Mouse (Mus musculus) ES-Bruce4 (cell line): ENCODE measurements around the gene Uaca. TPM values are rescaled to one million over a fixed set of nuclear protein-coding genes. Genes with fewer than 3 reads are reported as not detected.
A peak's percentile ranks its signal among the peaks of the same experiment; 100 is the strongest.

Source experiments
- H3K27ac ChIP-seq: 2 replicates; pipeline ENCODE4 v1.5.1; 2012; ENCODE audit warnings: low read length, inconsistent platforms; ENCODE audit not compliant: insufficient read depth
- H3K27me3 ChIP-seq: 2 replicates; pipeline ENCODE4 v1.6.1; 2012; ENCODE audit warnings: mild to moderate bottlenecking, low read length, inconsistent platforms; ENCODE audit not compliant: control insufficient read depth, poor library complexity, insufficient read depth, severe bottlenecking
- H3K36me3 ChIP-seq: 2 replicates; pipeline ENCODE4 v1.6.1; 2012; ENCODE audit warnings: inconsistent platforms, mild to moderate bottlenecking, low read length, moderate library complexity; ENCODE audit not compliant: control insufficient read depth, poor library complexity, insufficient read depth, severe bottlenecking
- H3K4me1 ChIP-seq: one replicate; pipeline ENCODE4 v1.8.1; 2011; ENCODE audit warnings: low read length; ENCODE audit not compliant: control insufficient read depth, insufficient read depth
- H3K4me3 ChIP-seq: 2 replicates; pipeline ENCODE4 v1.5.1; 2011; ENCODE audit warnings: low read depth, mild to moderate bottlenecking, low read length
- H3K9ac ChIP-seq: 2 replicates; pipeline ENCODE4 v1.6.1; 2012; ENCODE audit warnings: low read depth, mild to moderate bottlenecking, inconsistent platforms; ENCODE audit not compliant: poor library complexity, severe bottlenecking
- H3K9me3 ChIP-seq: replicated peaks from 2 replicates; pipeline ENCODE4 v1.6.1; 2012; ENCODE audit warnings: mild to moderate bottlenecking, low read length, inconsistent platforms; ENCODE audit not compliant: control insufficient read depth, poor library complexity, insufficient read depth, severe bottlenecking
- CTCF ChIP-seq: IDR thresholded peaks from one replicate; pipeline ENCODE4 v1.8.1; 2011; ENCODE audit warnings: low read depth, low read length
- EP300 ChIP-seq: IDR thresholded peaks from 2 replicates; pipeline ENCODE4 v1.6.1; 2011; ENCODE audit warnings: low read depth, low read length; ENCODE audit not compliant: insufficient read depth
- POLR2A ChIP-seq: IDR thresholded peaks from one replicate; pipeline ENCODE4 v1.8.1; 2011; ENCODE audit warnings: low read length; ENCODE audit not compliant: insufficient read depth
- polyA plus RNA-seq: library from polyadenylated mRNA; stranded (reverse); fragments of >200 nt; gene quantifications from 2 replicates; pipeline ENCODE4 v1.2.4, GENCODE M21; 2011; ENCODE audit warnings: low read depth; ENCODE audit not compliant: missing spikeins, insufficient read depth, insufficient read length

Uaca gene
- polyA plus RNA-seq, 1 experiment: 29.7 TPM

- TF ChIP-seq EP300 (no peak), CTCF (no peak), POLR2A (no peak)
- Histone ChIP-seq H3K9ac (no peak overlapping the region), H3K36me3 (no peaks in the 10 kb centered on the region), H3K4me3 (no peak overlapping the region), H3K9me3 (no peaks in the 10 kb centered on the region; the same call in 1 of the 2 replicates), H3K4me1 (no peaks in the 10 kb centered on the region), H3K27me3 (no peaks in the 10 kb centered on the region), H3K27ac (no peak overlapping the region)
Observed at GRCm38 (mm10) chr9:60759436-60760007, 34.8 kb upstream of the Uaca start.

GRCm38 (mm10) chr9:60765181-60765580 lies 29.2 kb upstream of the Uaca start:
- no peaks in the 10 kb centered on the region; the same call in 1 of the 2 replicates for H3K9me3 ChIP-seq
- H3K27ac ChIP-seq: no peak overlapping the region
- H3K36me3 ChIP-seq: no peaks in the 10 kb centered on the region
- H3K4me3 ChIP-seq: no peak overlapping the region
- H3K9ac ChIP-seq: no peak overlapping the region
- H3K27me3 ChIP-seq: no peaks in the 10 kb centered on the region
- no peaks in the 10 kb centered on the region for H3K4me1 ChIP-seq
- TF ChIP-seq POLR2A: no peak
- TF ChIP-seq CTCF: no peak
- no peak for TF ChIP-seq EP300

GRCm38 (mm10) chr9:60768393-60768792 lies 25.9 kb upstream of the Uaca start:
- H3K4me3 ChIP-seq: no peak overlapping the region
- H3K36me3 ChIP-seq: no peaks in the 10 kb centered on the region
- no peaks in the 10 kb centered on the region; the same call in 1 of the 2 replicates for H3K27me3 ChIP-seq
- H3K27ac ChIP-seq: no peak overlapping the region
- H3K9ac ChIP-seq: no peak overlapping the region
- no peaks in the 10 kb centered on the region; the same call in 1 of the 2 replicates for H3K9me3 ChIP-seq
- TF ChIP-seq CTCF (no peak), POLR2A (no peak), EP300 (no peak)
- no peaks in the 10 kb centered on the region for H3K4me1 ChIP-seq

GRCm38 (mm10) chr9:60769711-60770111 lies 24.6 kb upstream of the Uaca start:
- H3K9ac ChIP-seq: no peak overlapping the region
- TF ChIP-seq POLR2A: no peak
- no peak for TF ChIP-seq EP300
- TF ChIP-seq CTCF: no peak
- no peaks in the 10 kb centered on the region; the same call in 1 of the 2 replicates for H3K27me3 ChIP-seq
- H3K9me3 ChIP-seq: no peaks in the 10 kb centered on the region; the same call in 1 of the 2 replicates
- no peaks in the 10 kb centered on the region for H3K4me1 ChIP-seq
- no peak overlapping the region for H3K27ac ChIP-seq
- no peak overlapping the region for H3K4me3 ChIP-seq
- H3K36me3 ChIP-seq: no peaks in the 10 kb centered on the region

- Histone ChIP-seq H3K4me1 (no peaks in the 10 kb centered on the region), H3K27ac (no peak overlapping the region), H3K27me3 (no peaks in the 10 kb centered on the region; the same call in 1 of the 2 replicates), H3K9ac (no peak overlapping the region), H3K9me3 (no peaks in the 10 kb centered on the region; the same call in 1 of the 2 replicates), H3K36me3 (no peaks in the 10 kb centered on the region), H3K4me3 (no peak overlapping the region)
- TF ChIP-seq EP300: no peak
- TF ChIP-seq CTCF: no peak
- no peak for TF ChIP-seq POLR2A
Observed at GRCm38 (mm10) chr9:60773713-60774112, 20.6 kb upstream of the Uaca start.

GRCm38 (mm10) chr9:60776899-60777298 lies 17.4 kb upstream of the Uaca start:
- Histone ChIP-seq H3K4me3 (peak overlapping the region; percentile 6; the same call in 1 of the 2 replicates), H3K36me3 (no peaks in the 10 kb centered on the region), H3K4me1 (no peaks in the 10 kb centered on the region), H3K9me3 (no peaks in the 10 kb centered on the region; the same call in 1 of the 2 replicates), H3K27ac (no peak overlapping the region), H3K27me3 (no peaks in the 10 kb centered on the region; the same call in 1 of the 2 replicates), H3K9ac (no peak overlapping the region)
- TF ChIP-seq EP300 (no peak), CTCF (no peak), POLR2A (no peak)
